Mouse (Mus musculus) cerebellum, adult 11 months (tissue): ENCODE data around the gene Tuft1.
"Not testable (repeated sequence)": the region's sequence is repeated elsewhere in the genome, so short reads cannot be mapped to it uniquely, and the experiment has no call there.

ENCODE experiments used
- DNase-seq: peaks from one replicate; pipeline ENCODE4 v3.0.0; 2022

The Tuft1 gene

DNA sequence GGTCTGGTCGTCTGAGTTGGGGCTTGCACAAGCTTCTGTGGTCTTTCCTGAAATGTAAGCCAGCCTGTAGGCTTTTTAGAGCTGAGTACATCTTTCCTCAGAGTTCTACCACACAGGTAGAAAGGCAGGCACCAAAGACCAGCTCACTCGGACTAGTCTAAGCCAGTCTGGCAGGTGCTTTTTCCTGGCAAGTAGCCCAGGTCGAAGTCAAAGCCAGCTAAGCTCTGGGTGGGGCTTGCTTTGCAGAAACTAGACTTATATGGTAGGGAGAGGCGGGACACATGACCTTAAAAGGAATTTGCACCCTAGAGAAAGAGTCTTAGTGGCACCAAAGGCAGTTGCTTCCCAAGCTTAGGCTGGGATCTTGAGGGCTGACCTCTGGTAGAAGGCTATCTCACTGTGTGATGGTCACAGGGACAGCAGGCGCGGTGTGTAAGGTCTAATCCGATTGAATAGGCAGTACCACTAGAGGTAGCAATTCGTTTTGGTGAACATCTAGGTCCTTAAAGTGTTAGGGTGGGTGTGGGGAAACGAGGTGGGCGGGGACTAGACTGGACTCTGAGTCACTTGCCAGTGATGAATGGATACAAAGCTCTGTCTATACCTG is 573 bp upstream of the Tuft1 start:
- not testable (repeated sequence) for DNase-seq

DNA sequence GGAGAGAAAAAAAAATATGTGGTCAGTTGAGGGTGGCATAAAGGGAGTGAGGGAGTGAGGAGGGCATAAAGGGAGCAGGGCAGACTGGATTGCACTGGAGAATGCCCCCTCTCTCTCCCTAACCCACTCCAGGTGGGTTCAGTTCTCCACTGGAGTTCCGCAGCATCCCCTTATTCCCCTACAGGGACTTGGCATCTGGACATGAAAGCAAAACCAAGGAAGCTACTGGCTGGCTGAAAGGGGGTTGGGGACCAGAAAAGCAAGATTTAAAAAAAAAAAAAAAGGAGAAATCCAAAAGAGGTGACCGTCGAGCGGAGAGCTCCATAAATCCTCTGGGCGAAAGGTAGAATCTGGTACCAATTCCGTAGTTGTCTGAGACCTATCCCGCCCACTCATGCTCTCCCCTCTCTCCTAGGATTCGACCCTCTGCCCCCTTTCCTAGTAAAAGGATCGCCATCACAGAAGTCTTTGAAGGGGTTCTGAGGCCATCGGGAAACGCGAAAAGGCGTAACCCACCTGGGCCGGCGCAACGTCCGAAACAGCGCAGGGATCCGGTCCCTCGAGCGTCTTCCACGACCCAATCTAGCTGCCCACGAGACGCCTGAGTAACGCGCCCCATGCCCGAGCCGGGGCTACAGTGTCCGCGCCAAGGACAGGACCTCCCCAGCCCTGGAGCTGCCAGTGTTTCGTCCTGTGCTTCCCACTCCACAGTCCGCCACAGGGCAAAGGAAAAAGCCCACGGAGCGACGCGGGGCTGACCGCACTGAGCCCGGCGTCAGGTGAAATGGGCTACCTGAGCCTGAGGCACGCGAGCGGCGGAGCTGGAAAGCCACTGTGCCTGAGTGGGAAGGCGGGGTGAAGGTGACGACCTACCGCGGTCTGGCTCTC is 576 bp downstream of the Tuft1 start:
- not testable (repeated sequence) for DNase-seq

DNA sequence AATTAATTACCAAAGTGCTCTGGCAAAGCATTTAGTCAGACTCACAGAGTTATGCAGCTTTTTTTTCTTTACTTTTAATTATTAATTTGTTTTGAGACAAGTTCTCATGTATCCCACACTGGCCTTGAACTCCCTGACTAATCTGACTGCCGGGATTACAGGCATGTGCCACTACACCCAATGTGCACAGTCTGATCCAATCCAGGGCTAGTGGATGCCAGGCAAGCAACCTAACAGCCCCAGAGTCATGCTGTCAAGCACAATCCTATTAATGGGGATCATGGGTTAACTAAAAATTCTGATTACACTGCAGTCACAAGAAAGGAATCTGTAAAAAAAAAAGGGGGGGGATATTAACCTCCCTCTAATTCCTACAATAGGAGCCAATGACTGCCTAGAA is 4.7 kb downstream of the Tuft1 start:
- DNase-seq, result not testable (repeated sequence)

DNA sequence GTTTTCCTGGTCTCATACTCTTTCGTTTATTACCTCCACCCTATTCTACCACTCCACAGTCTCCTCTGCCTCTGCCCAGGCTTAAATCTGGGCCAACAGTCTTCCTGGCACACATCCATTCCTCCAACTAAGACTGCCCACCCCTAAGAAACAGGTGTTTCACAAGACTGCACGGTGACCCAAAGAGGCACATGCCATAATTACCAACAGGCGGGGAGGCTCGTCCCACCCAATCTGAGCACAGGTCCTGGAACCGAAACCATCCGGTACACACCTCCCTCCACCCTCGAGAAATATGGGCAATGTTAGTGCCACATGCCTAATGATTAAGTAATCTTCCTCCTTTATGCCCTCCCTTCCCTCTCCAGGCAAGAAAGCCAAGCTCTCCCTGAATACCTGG is 8.3 kb downstream of the Tuft1 start:
- no peak for DNase-seq

DNA sequence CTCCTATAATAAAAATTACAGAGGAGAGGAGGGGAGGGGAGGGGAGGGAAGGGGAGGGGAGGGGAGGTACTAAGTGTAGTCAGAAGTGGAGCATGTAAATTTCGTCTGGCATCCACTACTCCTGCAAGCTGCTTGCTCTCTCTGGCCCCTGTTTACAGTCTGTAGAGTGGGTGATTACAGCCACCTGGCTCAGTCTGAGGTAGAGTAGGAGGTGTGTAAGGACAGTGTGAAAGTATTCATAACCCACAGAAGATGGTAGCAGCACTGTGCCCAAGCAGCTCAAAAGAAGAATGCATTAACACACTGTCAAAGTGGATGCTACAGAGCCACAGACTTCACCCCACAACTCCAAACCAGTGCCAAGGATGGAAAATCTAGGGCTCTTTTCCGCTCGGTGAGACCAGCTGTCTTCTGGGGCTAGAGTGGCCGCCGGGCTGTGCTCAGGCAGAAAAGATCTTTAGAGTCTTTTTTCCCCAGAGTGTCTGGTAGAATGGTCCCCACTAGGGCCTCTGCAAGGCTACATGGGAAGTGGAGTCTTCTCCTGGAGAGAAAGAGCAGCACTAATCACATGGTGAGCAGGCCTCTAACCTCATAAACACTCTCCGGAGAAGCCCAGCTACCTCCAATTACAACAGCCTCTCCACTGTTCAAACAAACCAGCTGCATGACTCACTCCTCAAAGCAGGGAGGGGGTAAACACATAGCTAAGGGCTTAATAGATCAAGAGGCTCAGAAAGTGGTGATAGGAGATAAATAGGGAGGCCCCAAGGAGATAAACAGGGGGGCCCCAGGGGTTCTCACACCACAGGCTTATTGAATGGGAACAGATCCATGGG is 9.7 kb downstream of the Tuft1 start:
- DNase-seq, result no peak

DNA sequence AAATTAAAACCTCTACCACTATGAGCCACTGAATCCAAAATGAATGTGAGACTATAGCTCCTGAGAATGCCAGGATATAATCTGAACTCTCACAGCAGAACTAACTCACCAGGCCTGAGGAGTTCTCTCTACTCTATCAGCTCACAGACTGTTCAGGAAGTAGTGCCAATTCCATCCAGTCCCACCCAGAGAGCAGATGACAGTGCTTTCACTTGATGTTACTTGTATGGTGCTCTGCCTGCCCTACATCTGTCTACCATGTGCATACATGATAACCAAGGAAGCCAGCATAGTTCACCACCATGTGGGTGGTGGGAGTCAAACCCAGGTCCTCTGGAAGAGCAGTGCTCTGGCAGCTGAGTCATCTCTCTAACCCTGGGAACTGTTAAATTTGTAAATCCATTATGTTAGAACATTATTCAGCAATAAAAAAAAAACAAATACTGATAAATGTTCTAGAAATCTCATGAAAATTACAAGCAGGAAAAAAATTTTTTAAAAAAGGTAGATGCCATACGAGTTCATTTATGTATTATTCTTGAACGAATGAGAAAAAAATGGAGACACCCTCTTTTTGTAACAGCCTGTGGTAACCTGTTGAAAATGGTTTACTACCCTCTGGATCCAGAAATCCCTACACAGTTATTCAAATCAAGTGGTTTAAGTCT is 16.0 kb downstream of the Tuft1 start, which contains the start of gene Gm10972:
Gene Gm10972 (plus strand): TSS at position 618 of the 668 bp plus-strand sequence.
- not testable (repeated sequence) for DNase-seq

DNA sequence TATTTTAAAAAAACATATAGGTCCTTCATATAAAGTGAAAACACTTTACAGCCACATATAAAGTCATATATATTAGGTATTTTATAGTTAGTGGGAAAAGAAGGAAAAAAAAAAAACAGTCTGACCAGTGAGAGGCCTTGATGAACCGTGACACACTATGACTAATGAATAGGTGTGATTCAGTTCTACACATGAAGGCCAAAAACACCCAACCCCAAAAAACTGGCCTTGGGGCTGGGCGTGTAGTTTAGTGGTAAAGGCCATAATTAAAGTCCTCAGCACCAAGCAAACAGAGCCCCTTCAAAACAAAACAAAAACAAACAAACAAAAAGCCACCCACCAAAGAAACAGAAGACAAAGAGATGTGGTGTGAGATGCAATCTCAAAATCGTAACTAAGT is 28.8 kb downstream of the Tuft1 start:
- no peak for DNase-seq

DNA sequence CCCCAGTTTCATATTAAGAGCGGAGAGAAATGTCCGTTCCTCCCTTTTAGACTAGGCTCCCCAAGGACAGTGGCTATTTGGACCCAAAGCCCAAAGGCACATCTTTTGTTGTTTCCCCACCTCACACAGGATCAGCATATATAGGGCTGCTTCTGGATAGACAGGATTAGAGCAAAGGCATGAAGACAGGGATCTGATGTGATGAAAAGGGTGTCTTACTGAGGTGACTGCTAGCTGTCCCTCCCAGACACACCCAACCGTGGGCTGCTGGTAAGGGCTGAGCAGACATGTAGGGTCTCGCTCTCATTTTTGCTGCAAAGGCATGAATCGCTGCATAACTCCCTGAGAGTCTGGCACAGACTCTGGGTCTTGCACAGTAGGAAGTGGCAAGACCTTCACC is 30.0 kb downstream of the Tuft1 start:
- no peak for DNase-seq

DNA sequence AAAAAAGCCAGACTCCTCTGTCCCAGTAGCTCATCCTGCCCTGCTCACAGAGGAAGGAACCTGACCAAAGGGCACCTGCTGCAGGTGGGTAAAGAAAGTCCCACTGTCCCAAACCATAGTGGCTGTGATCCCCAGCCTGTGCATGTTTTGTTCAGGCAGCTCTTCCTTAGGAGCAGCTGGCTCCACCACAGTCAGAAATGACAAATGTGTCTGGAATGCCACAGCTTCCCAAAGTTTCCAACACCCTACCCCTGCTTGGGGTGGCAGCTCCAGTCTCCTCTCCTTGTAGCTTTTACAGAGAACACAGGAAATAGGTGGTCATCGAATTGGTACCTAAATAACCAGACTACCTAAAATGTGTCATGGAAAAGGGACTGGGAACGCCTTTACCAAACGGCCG is 34.4 kb downstream of the Tuft1 start:
- no peak for DNase-seq

DNA sequence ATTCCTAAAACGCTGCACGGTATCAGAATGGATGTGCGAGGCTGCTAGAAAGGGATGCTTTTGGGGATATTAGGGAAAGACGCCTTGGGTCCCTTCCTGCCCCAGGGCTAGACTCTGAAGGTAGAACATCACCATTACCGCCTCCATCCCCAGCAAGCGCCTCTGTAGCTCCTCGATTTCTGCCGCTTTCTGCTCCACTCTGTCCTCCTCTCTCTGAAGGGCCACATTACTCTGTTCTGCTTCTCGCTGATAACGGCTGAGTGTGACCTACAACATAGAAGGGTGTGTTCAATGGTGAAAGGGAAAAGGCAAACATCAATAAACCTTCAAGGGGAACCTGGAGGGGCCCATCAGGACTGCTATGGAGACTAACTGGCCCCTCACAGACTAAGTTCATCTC is 36.1 kb downstream of the Tuft1 start:
- no peak for DNase-seq

DNA sequence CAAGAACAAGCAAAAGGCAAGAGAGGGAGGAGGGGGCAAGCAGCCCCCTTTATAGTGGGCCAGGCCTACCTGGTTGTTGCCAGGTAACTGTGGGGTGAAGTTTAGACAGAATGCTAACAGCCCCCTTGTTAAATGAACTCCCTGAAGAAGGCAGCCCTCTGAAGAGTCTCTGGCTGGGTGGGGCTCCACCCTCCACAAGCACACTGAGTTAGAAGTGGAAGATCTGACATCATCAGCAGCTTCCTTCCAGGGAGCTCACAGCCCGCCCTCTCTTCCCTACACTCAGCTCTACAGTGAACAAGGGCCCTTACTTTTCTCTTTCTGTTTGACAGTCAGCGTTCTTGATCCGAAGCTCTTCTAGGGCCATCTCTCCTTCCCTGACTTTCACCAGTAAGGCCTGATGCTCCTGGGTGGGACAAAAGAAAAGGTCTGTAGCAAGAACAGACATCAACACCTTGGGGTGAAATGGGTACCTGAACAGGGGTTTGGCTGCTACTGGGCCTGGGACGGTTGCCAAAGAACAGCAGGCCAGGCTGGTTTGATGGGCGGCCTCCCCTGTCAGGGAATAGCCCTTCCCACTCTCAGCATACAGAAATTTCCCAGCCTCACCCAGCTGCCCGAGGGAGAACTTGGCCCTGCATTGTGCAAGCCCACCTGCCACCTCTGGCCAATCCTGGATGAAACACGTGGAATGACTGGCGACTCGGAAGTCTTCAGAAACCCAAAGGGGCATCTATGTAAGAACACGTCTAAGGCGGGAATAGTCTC is 36.7 kb downstream of the Tuft1 start:
- DNase-seq, result no peak

DNA sequence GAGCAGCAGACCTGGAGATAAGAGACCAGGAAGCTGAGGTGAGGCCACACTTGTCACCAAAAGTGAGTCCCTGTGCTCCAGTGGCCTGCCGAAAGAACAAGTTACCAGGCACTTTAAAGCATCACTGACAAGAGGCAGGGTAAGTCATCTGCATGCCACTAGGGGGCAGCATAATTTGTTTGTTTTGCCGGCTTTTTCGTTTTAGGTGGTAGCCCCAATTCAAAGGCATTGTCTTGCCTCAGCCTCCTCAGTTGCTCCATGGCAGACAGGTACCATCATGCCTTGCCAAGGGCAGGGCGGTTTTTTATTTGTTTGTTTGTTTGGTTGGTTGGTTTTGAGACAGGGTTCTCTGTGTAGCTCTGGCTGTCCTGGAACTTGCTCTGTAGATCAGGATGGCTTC is 42.0 kb downstream of the Tuft1 start:
- peak; percentile 23 for DNase-seq

DNA sequence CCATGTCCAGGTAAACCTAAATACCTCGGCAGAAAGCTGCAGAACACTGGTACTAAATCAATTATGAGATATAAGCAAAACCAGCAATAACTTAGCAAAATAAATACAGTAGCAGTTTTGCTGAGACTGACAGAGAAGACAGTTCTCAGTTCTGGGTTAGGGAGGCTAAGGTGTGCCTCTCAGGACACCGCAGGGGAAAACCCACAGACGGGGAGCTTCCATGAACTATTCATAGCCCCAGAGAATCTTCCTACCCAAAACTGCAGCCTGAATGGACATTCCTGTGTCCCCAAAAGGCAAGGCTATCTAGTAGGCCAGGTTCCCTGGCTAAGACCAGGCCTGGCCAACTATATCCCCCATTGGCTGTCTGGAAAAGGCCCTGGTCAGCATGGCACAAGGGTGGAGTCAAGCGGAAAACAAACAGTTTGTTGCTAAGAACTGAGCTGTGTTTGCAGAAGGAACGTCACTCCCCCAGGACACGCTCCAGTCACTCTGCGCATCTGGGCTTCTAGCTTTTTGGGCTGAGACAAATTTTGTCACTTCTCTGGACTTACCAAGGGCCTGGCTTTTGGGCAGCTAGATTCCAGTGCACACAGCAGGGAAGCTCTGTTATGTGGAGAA is 45.3 kb downstream of the Tuft1 start:
- no peak for DNase-seq

DNA sequence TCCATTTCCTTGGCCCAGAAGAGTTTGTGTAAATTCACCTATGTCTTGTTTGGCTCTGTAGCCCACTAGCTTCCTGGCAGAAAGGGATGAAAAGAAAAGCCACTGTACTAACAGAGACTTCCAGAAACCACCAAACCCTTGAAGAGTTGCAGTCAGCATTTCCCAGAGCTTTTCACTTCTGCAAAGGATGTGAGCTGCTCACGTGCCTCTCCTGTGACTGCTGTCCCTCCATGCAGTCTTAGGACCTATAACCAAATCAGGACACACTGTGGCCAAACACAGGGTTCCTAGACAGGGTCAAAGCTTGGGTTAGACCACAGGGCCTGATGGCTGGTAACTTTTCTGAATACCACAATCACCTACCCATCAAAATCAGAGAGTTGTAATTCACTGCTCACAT is 46.4 kb downstream of the Tuft1 start:
- no peak for DNase-seq

DNA sequence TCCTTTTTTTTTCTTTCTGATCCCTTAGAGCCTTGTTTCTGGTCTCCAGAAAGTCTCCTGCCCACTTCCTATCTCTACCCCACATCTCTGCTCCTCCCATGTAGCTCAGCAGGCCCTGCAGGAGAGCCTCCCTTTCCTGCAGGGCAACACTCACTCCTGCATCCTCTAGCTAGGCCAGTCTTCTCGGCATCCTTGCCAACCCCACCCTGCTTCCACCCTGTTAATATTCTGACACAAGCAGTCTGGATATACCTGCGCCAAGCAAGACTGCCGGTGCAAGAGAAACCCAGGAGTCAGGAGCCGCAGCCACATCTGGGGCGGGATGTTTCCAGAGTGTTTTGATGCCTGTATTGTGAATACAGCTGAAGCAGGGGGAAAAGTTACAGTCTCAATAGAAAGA is 46.8 kb downstream of the Tuft1 start:
- DNase-seq, result no peak

DNA sequence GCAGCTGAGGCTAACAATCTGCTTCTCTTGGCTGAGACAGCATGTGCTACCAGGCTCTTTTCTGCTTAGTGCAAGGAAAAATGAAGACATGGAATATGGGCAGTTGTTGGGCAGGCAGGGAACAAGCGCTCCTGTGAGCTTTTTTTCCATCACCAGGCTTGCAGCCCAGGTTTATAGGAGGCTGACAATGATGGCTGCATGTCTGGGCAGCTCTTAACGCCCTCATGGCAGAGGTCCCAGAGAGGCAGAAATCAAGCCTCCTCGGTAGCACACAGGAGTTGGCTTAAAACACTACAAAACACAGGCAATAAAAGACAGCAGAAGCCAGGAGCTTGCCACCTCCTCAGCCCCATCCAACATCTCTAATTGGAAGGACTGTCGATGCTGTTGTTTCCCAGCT is 47.3 kb downstream of the Tuft1 start:
- no peak for DNase-seq

DNA sequence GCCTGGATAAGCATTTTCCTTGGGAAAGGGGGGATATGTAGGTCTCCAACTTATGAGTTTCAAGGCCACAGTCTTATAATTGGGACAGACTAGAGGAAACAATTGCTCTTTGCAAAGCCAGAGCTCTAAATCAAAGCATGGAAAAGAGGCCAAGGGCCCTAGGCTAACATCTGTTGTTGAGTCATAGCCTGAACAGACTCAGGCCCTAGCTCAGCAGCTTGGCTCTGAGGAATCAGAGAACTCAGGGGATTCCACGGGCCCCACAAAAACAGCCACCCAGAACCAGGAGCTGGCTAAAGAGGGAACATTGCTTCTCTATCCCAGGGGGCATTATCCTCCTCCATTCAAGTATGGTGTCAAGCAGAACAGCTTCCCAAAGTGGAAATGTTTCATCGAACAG is 48.1 kb downstream of the Tuft1 start:
- DNase-seq, result no peak

DNA sequence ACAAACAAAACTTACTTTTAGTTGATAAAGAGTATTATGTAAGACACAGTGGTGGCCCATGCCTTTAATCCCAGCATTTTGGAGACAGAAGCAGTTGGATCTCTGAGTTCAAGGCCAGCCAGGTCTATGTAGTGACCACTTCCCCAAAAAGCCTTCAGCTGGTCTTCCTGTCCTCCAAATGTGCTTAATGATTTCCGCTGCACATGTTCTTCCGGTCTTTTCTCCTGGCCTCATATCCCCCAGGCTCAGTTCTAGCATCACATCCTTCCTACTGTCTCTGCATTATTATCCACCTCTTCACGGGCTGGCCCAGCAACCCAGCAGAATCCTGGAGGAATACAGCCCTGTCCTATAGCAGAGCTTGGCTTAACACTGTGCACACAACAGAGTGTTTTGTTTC is 49.1 kb downstream of the Tuft1 start:
- DNase-seq, result no peak

DNA sequence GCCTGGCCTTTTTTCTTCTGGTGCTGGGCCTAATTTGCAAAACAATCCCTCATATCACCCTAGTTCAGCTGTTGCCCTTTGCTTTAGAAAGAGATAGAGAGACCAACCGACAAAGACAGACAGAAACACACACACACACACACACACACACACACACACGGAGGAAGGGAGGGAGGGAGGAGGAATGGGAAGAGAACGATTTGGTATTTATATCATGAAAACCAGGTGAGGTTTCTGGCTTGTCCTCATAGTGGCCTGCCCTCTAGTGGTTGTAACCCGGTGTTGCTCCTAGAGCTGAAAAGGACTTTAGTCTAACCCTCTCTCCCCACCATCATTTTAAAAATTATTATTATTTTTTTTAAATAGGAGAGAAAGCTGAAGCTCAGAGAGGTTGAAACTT is 56.7 kb downstream of the Tuft1 start:
- DNase-seq, result peak; percentile 50

DNA sequence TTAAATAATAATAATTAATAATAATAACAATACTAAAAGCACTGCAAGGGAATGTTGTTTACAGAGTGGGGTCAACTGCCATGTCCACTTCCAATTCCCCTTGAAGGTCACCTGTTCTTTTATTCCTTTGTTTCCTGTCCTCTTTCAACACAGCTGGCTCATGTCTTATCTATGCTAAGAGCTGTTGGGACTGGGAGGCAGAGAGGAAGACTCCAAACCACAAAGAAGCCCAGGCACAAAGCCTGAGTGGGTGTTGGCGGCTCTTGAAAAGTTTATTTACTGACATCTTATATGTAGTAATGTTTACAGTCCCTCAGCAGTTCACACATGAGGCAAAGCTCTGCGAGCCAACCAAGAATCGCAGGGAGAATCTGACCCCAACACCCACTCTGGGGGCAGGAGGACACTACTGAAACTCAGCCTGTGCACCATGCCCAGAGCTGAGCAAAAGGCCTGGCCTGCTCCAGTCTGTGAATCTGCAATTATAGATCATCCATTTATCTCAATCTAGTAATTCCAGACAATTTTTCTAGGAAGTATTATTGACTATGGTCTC is 61.4 kb downstream of the Tuft1 start:
- DNase-seq, result no peak

DNA sequence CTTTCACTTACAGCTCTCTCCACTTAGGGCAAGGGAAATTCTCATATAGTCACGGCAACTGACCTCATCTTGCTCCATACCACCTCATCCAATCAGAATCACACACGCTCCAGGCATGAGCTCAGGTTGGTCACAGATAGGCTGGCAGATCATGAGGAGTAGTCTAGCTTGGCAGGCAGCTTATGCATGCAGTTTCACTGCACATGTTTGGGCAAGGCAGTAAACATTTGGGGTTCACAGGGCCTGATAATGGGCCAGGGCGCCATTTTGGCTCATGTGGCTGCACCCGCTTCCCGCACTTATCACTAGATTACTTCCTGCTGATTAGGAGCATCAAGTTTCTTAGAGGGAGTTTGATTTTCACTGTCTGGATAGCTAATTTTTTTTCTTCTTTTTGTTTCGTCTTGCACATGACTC is 62.8 kb downstream of the Tuft1 start:
- DNase-seq, result no peak
